Mouse (Mus musculus): ENCODE measurements around the gene Cdh13. TPM values are rescaled to one million over a fixed set of nuclear protein-coding genes. Genes with fewer than 3 reads are reported as not detected.
A peak's percentile ranks its signal among the peaks of the same experiment; 100 is the strongest.

The Cdh13 gene
- polyA plus RNA-seq (2015; fragmentation: Nextera tagmentation; extraction: Ambion mirVana), result 0.45 and 0.70 TPM in 2 replicates

- Histone ChIP-seq H3K4me3 (replicated peaks) (peak within 1 kb of the TSS; percentile 18), H3K4me1 (replicated peaks) (no peaks in the 10 kb centered on the region), H3K9ac (no peak within 1 kb of the TSS), H3K27ac (no peak within 1 kb of the TSS), H3K9me3 (replicated peaks) (no peaks in the 10 kb centered on the region), H3K36me3 (no peaks in the 10 kb centered on the region), H3K27me3 (peaks cover 56% of the 10 kb centered on the region), H3K4me2 (peak within 1 kb of the TSS; percentile 36)
- DNase-seq, result no peak
- WGBS (ENCODE audit: insufficient replicate concordance), result 2% methylated on average over 33 of the region's 33 CpGs
- ATAC-seq (ENCODE audit: low read depth), result no peak
These were observed at the start of gene Cdh13 for GRCm38 (mm10) chr8:118283600-118284111. Cdh13 (plus strand) TSS chr8:118283733.

- no peak for ATAC-seq (ENCODE audit: low read depth)
- Histone ChIP-seq H3K36me3 (no peaks in the 10 kb centered on the region), H3K27ac (no peak overlapping the region), H3K27me3 (no peaks in the 10 kb centered on the region), H3K9ac (no peak overlapping the region), H3K9me3 (replicated peaks) (no peaks in the 10 kb centered on the region), H3K4me2 (no peak overlapping the region), H3K4me3 (replicated peaks) (no peak overlapping the region), H3K4me1 (replicated peaks) (no peaks in the 10 kb centered on the region)
- WGBS (ENCODE audit: insufficient replicate concordance), result 62% methylated on average over 7 of the region's 7 CpGs
- no peak for DNase-seq
These were observed 47.9 kb upstream of the Cdh13 start for GRCm38 (mm10) chr8:118235626-118236025.

GRCm38 (mm10) chr8:118237150-118237620 lies 46.3 kb upstream of the Cdh13 start:
- Histone ChIP-seq H3K27ac (no peak overlapping the region), H3K36me3 (no peaks in the 10 kb centered on the region), H3K9me3 (replicated peaks) (no peaks in the 10 kb centered on the region), H3K4me2 (no peak overlapping the region), H3K9ac (no peak overlapping the region), H3K27me3 (no peaks in the 10 kb centered on the region), H3K4me1 (replicated peaks) (no peaks in the 10 kb centered on the region), H3K4me3 (replicated peaks) (no peak overlapping the region)
- WGBS (ENCODE audit: insufficient replicate concordance), result 64% methylated on average over 11 of the region's 11 CpGs
- ATAC-seq (ENCODE audit: low read depth), result no peak
- DNase-seq, result no peak

DNA sequence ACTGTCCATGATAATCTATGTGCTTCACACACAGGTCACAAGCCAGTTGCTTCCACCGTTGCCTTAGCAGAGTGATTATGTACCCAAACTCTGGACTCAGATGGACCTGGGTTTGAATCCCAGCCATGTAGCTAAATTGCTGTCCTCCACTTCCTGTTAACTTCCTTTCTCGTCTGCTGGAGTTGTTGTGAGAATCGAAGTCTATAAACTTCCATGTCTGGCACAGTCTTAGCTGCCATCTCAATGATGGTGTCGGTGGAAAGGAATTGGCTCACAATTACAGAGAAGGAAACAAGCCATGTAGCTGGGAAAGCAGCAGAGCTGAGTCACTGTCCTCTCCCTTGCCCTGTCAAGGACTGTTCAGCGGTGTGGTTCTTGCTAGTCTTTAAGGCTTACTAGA lies 45.4 kb upstream of the Cdh13 start:
- H3K9ac ChIP-seq, result no peak overlapping the region
- no peak overlapping the region for H3K4me2 ChIP-seq
- no peaks in the 10 kb centered on the region for H3K27me3 ChIP-seq
- H3K27ac ChIP-seq, result no peak overlapping the region
- H3K9me3 ChIP-seq (replicated peaks), result no peaks in the 10 kb centered on the region
- H3K4me3 ChIP-seq (replicated peaks), result no peak overlapping the region
- ATAC-seq (ENCODE audit: low read depth) (no peak), DNase-seq (no peak)
- 57% methylated on average over 5 of the region's 5 CpGs for WGBS (ENCODE audit: insufficient replicate concordance)
- no peaks in the 10 kb centered on the region for H3K36me3 ChIP-seq
- H3K4me1 ChIP-seq (replicated peaks), result no peaks in the 10 kb centered on the region

- H3K9me3 ChIP-seq (replicated peaks), result no peaks in the 10 kb centered on the region; the same call in 1 of the 2 replicates
- no peaks in the 10 kb centered on the region for H3K36me3 ChIP-seq
- no peaks in the 10 kb centered on the region for H3K27me3 ChIP-seq
- no peak overlapping the region for H3K4me2 ChIP-seq
- no peak overlapping the region for H3K27ac ChIP-seq
- no peak for DNase-seq
- no peak overlapping the region for H3K9ac ChIP-seq
- 52% methylated on average over 1 of the region's 1 CpGs for WGBS (ENCODE audit: insufficient replicate concordance)
- ATAC-seq (ENCODE audit: low read depth), result no peak
- H3K4me3 ChIP-seq (replicated peaks), result no peak overlapping the region
- no peaks in the 10 kb centered on the region for H3K4me1 ChIP-seq (replicated peaks)
These were observed 44.3 kb upstream of the Cdh13 start for GRCm38 (mm10) chr8:118239186-118239585.

- 55% methylated on average over 5 of the region's 5 CpGs for WGBS (ENCODE audit: insufficient replicate concordance)
These were observed 34.2 kb upstream of the Cdh13 start for GRCm38 (mm10) chr8:118249319-118249718.

DNA sequence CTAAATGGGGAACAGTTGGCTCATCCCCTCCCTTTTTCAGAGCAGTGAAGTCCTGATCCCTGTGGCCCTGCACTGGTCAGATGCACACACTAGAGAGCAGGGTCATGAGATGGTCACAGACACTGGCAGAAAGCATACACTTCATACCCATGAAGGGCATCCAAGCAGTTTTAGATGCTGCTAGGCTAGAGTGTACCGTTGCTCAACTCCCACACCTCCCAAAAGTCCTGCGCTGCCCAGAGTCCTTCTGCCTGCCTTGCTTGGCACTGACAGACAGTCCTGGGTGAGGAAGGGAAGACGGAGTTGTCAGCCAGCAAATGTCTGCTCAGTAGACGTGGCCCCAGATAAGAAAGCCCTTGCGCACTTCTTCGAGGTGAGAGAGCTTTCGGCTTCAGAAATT lies 33.6 kb upstream of the Cdh13 start:
- H3K4me2 ChIP-seq, result no peak overlapping the region
- 68% methylated on average over 7 of the region's 7 CpGs for WGBS (ENCODE audit: insufficient replicate concordance)
- DNase-seq (no peak), ATAC-seq (ENCODE audit: low read depth) (no peak)
- H3K9me3 ChIP-seq (replicated peaks), result peaks cover 8% of the 10 kb centered on the region; the same call in 1 of the 2 replicates
- no peaks in the 10 kb centered on the region for H3K27me3 ChIP-seq
- no peak overlapping the region for H3K27ac ChIP-seq
- no peaks in the 10 kb centered on the region for H3K36me3 ChIP-seq
- H3K4me1 ChIP-seq (replicated peaks), result no peaks in the 10 kb centered on the region
- H3K9ac ChIP-seq, result no peak overlapping the region
- no peak overlapping the region for H3K4me3 ChIP-seq (replicated peaks)

More at GRCm38 (mm10) chr8:118249319-118249718, 34.2 kb upstream of the Cdh13 start:
- ATAC-seq (ENCODE audit: low read depth) (no peak), DNase-seq (no peak)
- Histone ChIP-seq H3K9me3 (replicated peaks) (peaks cover 4% of the 10 kb centered on the region; the same call in 1 of the 2 replicates), H3K36me3 (no peaks in the 10 kb centered on the region), H3K4me1 (replicated peaks) (no peaks in the 10 kb centered on the region), H3K27me3 (no peaks in the 10 kb centered on the region), H3K4me2 (no peak overlapping the region), H3K27ac (no peak overlapping the region), H3K9ac (no peak overlapping the region), H3K4me3 (replicated peaks) (no peak overlapping the region)

- no peak for ATAC-seq (ENCODE audit: low read depth)
- no peaks in the 10 kb centered on the region for H3K4me1 ChIP-seq (replicated peaks)
- no peak overlapping the region for H3K4me2 ChIP-seq
- 52% methylated on average over 4 of the region's 4 CpGs for WGBS (ENCODE audit: insufficient replicate concordance)
- H3K27ac ChIP-seq, result no peak overlapping the region
- DNase-seq, result no peak
- 0 out of 2 replicates have a peak, but pooled peaks cover 4% of the 10 kb centered on the region for H3K9me3 ChIP-seq (replicated peaks)
- no peak overlapping the region for H3K9ac ChIP-seq
- H3K27me3 ChIP-seq, result no peaks in the 10 kb centered on the region
- no peak overlapping the region for H3K4me3 ChIP-seq (replicated peaks)
- H3K36me3 ChIP-seq, result no peaks in the 10 kb centered on the region
These were observed 20.4 kb upstream of the Cdh13 start for GRCm38 (mm10) chr8:118263117-118263516.

DNA sequence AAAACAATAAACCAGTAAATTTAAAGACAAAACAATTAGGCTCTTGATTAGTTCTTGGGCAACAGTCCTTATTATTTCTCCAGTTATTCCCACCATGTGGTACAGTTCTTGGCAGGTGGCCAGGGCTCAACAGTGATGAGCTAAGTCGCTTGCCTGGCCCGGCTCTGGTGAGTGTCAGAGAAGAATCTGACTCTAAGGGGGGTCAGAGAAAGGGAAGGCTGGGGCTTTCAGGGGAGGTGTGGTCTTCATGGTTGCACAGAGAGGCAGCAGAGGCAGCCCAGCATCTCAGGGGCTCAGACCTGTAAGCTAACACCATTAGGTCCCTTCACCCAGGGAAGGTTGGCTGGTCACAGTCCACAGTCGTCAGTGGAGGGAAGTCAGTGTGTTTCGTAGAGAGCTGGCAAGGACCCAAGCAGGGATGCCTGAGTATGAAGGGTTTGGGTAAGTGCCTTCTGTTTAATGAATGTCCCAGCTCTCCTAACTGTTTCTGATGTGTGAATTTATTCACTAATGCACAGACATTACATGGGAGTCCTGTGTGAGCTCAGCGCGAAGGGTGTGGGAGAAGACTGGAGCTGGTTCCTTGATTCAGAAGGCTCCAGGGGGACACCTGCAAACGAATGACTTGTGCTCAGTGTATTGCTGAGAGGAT lies 12.7 kb upstream of the Cdh13 start:
- Histone ChIP-seq H3K36me3 (no peaks in the 10 kb centered on the region), H3K9ac (no peak overlapping the region), H3K27ac (no peak overlapping the region), H3K9me3 (replicated peaks) (no peaks in the 10 kb centered on the region), H3K27me3 (no peaks in the 10 kb centered on the region), H3K4me2 (no peak overlapping the region), H3K4me3 (replicated peaks) (no peak overlapping the region), H3K4me1 (replicated peaks) (no peaks in the 10 kb centered on the region)
- DNase-seq (no peak), ATAC-seq (ENCODE audit: low read depth) (no peak)
- 51% methylated on average over 7 of the region's 7 CpGs for WGBS (ENCODE audit: insufficient replicate concordance)

DNA sequence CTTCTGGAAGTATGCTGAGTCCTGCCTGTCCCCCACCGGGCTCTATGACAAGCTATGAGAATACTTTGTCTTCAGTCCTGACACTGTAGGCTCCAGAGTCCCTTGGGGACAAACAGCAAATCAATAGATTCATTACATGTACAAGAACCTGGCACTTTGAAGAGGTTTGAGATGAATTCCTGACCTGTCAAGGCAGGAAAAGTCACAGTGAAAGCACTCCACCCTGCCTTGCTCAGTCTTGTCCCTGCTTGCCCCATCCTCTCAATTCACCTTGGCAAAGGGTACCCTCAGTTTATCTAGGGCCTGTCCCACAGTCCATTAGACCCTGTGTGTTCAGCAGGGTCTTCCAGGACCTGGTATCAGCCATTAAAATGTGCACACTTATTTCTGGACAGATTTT lies 11.0 kb upstream of the Cdh13 start:
- DNase-seq, result no peak
- Histone ChIP-seq H3K9me3 (replicated peaks) (no peaks in the 10 kb centered on the region), H3K36me3 (no peaks in the 10 kb centered on the region), H3K27ac (no peak overlapping the region), H3K27me3 (no peaks in the 10 kb centered on the region), H3K4me2 (no peak overlapping the region), H3K4me3 (replicated peaks) (no peak overlapping the region), H3K4me1 (replicated peaks) (no peaks in the 10 kb centered on the region), H3K9ac (no peak overlapping the region)
- no peak for ATAC-seq (ENCODE audit: low read depth)
- WGBS (ENCODE audit: insufficient replicate concordance), result 43% methylated on average over 1 of the region's 1 CpGs

DNA sequence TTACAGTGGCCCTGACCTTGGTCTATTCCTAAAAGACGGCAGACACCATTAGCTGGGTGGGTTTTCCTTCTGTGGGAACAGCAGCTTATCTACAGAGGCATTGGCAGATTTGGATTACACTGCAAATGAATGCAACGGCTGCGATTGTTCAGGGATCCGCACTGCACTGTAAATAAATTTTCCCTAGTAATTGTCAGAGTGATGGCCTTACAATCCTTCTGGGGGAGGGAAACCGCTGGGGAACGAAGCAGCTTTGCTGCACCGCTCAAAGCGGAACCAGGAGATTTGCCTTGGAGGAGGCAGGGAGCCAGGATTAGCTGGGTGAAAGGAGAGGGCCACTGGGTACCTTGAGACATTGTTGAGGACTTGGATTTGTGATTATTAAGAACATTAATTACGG lies 9.3 kb upstream of the Cdh13 start:
- H3K4me2 ChIP-seq, result no peak overlapping the region
- H3K9ac ChIP-seq, result no peak overlapping the region
- no peaks in the 10 kb centered on the region for H3K36me3 ChIP-seq
- H3K27ac ChIP-seq, result no peak overlapping the region
- no peaks in the 10 kb centered on the region for H3K4me1 ChIP-seq (replicated peaks)
- H3K4me3 ChIP-seq (replicated peaks), result no peak overlapping the region
- ATAC-seq (ENCODE audit: low read depth) (no peak), DNase-seq (no peak)
- H3K27me3 ChIP-seq, result no peaks in the 10 kb centered on the region
- WGBS (ENCODE audit: insufficient replicate concordance), result 70% methylated on average over 9 of the region's 9 CpGs
- H3K9me3 ChIP-seq (replicated peaks), result no peaks in the 10 kb centered on the region

DNA sequence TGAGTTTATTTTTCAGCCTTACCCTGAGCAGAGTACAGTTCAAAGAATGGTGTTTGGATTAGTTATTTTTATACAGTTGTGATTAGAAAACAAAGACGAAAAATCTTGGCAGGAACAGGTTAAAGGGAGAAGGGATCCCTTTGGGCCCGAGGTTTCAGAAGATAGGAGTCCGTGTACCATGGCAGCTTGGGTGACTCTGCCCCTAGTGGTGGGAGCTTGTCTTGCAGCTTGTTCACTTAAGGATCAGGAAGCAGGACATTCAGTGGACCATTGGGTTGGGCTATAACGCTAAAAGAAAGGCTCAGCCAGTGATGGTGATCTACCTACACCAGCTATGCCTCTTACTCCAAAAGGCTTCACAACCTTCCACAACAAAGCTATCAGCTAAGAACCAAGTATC lies 8.8 kb upstream of the Cdh13 start:
- DNase-seq (no peak), ATAC-seq (ENCODE audit: low read depth) (no peak)
- H3K4me2 ChIP-seq, result no peak overlapping the region
- no peaks in the 10 kb centered on the region for H3K36me3 ChIP-seq
- H3K9me3 ChIP-seq (replicated peaks), result no peaks in the 10 kb centered on the region
- no peak overlapping the region for H3K4me3 ChIP-seq (replicated peaks)
- no peaks in the 10 kb centered on the region for H3K4me1 ChIP-seq (replicated peaks)
- WGBS (ENCODE audit: insufficient replicate concordance), result 12% methylated on average over 4 of the region's 4 CpGs
- H3K27me3 ChIP-seq, result no peaks in the 10 kb centered on the region
- no peak overlapping the region for H3K9ac ChIP-seq
- no peak overlapping the region for H3K27ac ChIP-seq
